Mouse (Mus musculus): ENCODE measurements around the gene Trim7. TPM values are rescaled to one million over a fixed set of nuclear protein-coding genes. Genes with fewer than 3 reads are reported as not detected.

Gene Trim7
- polyA plus RNA-seq, 1 experiment from 2014 or later: 0.32 TPM

Other genes with a start within 250 kb of the Trim7 start
- gene Rack1, start 25.8 kb upstream of the Trim7 start, polyA plus RNA-seq (2016; fragmentation: Nextera tagmentation; extraction: Ambion mirVana): 659 and 788 TPM in 2 replicates
- gene Trim41, start 8.8 kb upstream of the Trim7 start, polyA plus RNA-seq (2016; fragmentation: Nextera tagmentation; extraction: Ambion mirVana): 4.7 and 5.3 TPM in 2 replicates
- gene Gm12184, start 515 bp downstream of the Trim7 start, polyA plus RNA-seq (2016; fragmentation: Nextera tagmentation; extraction: Ambion mirVana): 2.1 and 3.2 TPM in 2 replicates
- 1.2 and 1.6 TPM in 2 replicates for gene Irgm1, start 45.5 kb downstream of the Trim7 start, polyA plus RNA-seq (2016; fragmentation: Nextera tagmentation; extraction: Ambion mirVana)
- gene Gm5431, start 76.1 kb downstream of the Trim7 start, polyA plus RNA-seq (2016; fragmentation: Nextera tagmentation; extraction: Ambion mirVana): 0.07 and 0.16 TPM in 2 replicates
- 2.1 and 2.6 TPM in 2 replicates for gene Psme2b, start 120.0 kb downstream of the Trim7 start, polyA plus RNA-seq (2016; fragmentation: Nextera tagmentation; extraction: Ambion mirVana)
- gene Olfr56, start 152.7 kb downstream of the Trim7 start, polyA plus RNA-seq (2016; fragmentation: Nextera tagmentation; extraction: Ambion mirVana): not detected in 2 replicates
- gene 9930111J21Rik1, start 153.3 kb downstream of the Trim7 start, polyA plus RNA-seq (2016; fragmentation: Nextera tagmentation; extraction: Ambion mirVana): 0.28 and 0.34 TPM in 2 replicates
- not detected in 2 replicates for gene Gm12185, start 166.1 kb downstream of the Trim7 start, polyA plus RNA-seq (2016; fragmentation: Nextera tagmentation; extraction: Ambion mirVana)
- gene Tgtp1, start 168.0 kb downstream of the Trim7 start, polyA plus RNA-seq (2016; fragmentation: Nextera tagmentation; extraction: Ambion mirVana): not detected in 2 replicates
- 0.17 and 0.21 TPM in 2 replicates for gene 9930111J21Rik2, start 225.1 kb downstream of the Trim7 start, polyA plus RNA-seq (2016; fragmentation: Nextera tagmentation; extraction: Ambion mirVana)
- gene Tgtp2, start 238.1 kb downstream of the Trim7 start, polyA plus RNA-seq (2016; fragmentation: Nextera tagmentation; extraction: Ambion mirVana): not detected in 2 replicates